Mouse (Mus musculus) layer of hippocampus, adult 9-11 months (tissue): ENCODE results near the gene Fam151a.
"Not testable (repeated sequence)": the region's sequence is repeated elsewhere in the genome, so short reads cannot be mapped to it uniquely, and the experiment has no call there.

Experiments used
- DNase-seq: peaks from one replicate; pipeline ENCODE4 v3.0.0; 2022

The Fam151a gene

GRCm38 (mm10) chr4:106778116-106778788 lies 44.6 kb downstream of the Fam151a start:
- peak; percentile 91 for DNase-seq

DNA sequence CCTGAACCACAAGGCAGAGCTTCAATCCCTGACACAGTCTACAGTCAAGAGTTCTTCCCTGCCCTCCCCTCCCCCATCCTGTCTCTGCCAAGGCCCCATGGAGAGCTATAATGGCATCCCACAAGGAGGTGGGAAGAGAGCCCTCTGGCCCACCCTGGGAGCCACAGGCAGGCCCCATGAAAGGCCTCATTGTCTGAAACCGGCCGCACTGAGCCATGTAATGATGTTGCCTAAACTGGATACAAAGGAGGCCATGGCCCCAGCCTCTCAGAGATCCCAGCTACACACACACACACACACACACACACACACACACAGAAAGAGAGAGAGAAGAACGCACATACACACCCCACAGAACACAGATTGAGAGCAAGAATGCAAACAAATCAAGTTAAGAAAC lies 46.4 kb downstream of the Fam151a start:
- DNase-seq, result peak; percentile 72

GRCm38 (mm10) chr4:106783137-106783536 lies 49.4 kb downstream of the Fam151a start:
- no peak for DNase-seq

- no peak for DNase-seq
Observed at GRCm38 (mm10) chr4:106784806-106785205, 51.1 kb downstream of the Fam151a start.

DNA sequence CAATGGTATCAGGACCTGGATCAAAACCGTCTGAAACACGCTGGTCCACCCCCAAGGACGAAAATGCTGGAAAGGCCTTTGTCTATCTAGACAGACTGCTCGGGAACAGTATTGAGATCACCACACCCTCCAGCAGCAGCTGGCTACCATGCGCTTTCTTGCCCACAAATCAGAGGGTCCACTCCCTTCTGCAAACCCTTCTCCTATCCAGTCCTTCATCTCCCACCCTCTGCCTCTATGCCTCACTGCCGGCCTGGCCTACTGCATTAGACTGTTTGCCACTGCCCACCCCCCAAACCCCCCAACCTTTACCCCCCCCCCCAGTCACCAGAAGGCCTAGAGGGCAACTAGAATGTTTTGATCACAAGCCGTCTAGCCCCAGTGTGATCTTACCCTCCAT lies 51.7 kb downstream of the Fam151a start:
- DNase-seq, result no peak

GRCm38 (mm10) chr4:106785753-106786540 lies 52.3 kb downstream of the Fam151a start:
- peak; percentile 87 for DNase-seq

- no peak for DNase-seq
Observed at GRCm38 (mm10) chr4:106787830-106788229, 54.1 kb downstream of the Fam151a start.

- no peak for DNase-seq
Observed at GRCm38 (mm10) chr4:106788627-106789026, 54.9 kb downstream of the Fam151a start.

GRCm38 (mm10) chr4:106789705-106790104 lies 56.0 kb downstream of the Fam151a start:
- DNase-seq, result peak; percentile 52

DNA sequence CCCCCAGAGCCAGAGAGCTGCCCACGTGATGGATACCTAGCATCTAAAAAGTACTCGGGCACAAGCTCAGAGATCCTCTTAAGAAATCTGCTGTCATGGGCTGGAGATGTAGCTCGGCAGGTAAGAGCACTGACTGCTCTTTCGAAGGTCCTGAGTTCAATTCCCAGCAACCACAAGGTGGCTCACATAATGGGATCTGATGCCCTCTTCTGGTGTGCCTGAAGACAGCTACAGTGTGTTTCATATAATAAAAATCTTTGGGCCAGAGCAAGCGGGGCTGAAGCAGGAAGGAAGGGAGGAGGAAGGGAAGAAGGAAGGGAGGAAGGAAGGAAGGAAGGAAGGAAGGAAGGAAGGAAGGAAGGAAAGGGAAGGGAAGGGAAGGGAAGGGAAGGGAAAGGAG lies 56.5 kb downstream of the Fam151a start:
- DNase-seq, result not testable (repeated sequence)

GRCm38 (mm10) chr4:106790938-106791337 lies 57.2 kb downstream of the Fam151a start:
- no peak for DNase-seq

DNA sequence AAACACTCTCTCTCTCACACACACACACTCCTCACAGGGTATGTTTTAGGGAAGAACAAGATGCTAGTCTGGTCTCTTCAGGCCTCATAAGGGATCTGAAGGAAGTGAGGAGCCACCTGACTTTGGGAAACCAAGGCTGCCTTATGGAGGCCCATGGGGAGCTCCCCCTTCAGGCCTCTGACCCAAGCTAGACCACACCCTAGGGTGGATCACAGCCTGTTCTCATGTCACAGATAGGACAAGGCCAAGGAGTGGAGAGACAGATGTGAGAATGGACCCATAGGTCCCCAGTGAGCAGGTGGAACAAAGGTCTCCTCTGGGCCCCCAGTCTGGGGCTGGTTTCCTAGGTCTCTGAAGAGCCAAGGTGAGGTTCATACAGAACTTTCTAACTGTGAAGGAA lies 58.6 kb downstream of the Fam151a start:
- DNase-seq, result no peak

DNA sequence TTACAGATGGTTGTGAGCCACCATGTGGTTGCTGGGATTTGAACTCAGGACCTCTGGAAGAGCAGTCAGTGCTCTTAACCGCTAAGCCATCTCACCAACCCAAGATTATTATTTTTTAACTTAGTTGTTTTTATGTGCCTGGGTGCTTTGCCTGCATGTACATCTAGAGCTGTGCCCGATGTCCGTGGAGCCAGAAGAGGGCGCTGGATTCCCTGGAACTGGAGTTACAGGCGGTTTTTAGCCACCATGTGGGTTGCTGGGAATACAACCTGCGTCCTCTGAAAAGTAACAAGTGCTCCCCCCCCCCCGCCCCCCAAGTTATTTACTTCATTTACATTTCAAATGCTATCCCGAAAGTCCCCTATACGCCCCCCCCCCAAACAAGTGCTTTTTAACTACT lies 60.1 kb downstream of the Fam151a start:
- DNase-seq, result not testable (repeated sequence)

GRCm38 (mm10) chr4:106794247-106794646 lies 60.6 kb downstream of the Fam151a start:
- DNase-seq, result no peak

DNA sequence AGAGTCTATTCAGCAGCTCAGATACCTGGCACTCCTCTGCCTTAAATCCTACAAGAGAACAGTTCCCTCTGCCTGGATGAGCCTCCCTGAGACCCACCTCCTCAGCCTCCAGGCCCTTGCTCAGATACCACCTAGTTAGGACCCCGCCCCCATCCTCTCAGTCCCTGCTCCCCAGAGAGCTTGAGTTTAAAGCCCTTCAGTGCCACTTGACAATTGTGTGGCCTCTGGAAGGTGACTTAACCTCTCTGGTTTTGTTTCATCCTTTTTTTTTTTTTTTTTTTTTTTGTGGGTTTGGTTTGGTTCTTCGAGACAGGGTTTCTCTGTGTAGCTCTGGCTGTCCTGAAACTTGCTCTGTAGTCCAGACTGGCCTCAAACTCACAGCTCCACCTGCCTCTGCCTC lies 61.6 kb downstream of the Fam151a start:
- no peak for DNase-seq
